Mouse (Mus musculus): ENCODE measurements at regions not wholly inside any gene's neighbourhood (a gene's known extent, or its start where the extent isn't known, plus 50 kb on each side); places are given as distances from the start of the nearest gene placed in this dataset.
"Not testable (repeated sequence)": the region's sequence is repeated elsewhere in the genome, so short reads cannot be mapped to it uniquely, and the experiment has no call there.

DNA sequence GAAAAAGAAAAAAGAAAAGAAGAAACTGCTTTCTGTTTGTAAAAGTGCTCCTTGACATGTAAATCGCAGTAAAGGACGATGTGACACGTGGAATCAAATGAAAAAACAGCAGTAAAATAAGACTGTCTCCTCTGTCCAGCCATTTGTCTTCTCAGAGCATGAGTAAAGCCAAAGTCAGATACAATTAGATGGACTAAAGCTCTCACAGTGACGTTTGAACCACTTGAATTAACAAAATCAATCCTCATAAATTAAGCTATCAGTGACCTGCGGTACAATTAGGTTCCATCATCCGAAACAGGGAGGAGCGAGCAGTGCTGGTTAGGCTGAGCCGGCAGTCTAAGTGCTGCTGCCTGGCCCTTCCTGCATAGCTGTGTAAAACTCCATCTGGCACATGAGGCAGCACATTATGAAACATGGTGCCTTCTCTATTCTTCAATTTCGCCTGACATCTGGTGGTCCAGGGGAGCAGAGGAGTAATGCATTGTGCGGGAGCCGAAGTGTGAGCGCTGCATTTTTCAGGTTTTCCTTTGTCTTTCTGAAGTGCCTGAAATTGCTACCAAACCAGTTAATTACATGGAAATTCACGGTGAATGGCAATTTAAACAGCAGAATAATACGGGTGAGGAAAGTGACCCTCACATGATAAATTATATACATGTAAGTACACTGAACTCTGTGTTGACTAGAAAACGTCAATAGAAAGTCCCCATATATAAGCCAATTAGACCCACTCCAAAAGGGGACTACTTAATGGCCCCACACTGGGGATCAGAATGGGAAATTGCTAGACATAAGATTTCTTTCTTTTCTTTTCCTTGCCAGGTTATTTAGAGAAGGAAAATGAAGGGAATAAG is 118.1 kb downstream of the Mmrn1 start:
- Histone ChIP-seq H3K27me3 (ENCODE audit: control insufficient read depth, insufficient read depth, low read length, poor library complexity, severe bottlenecking) (no peaks in the 10 kb centered on the region; the same call in 1 of the 2 replicates), H3K36me3 (ENCODE audit: control insufficient read depth, insufficient read depth, low read length, poor library complexity, severe bottlenecking) (no peaks in the 10 kb centered on the region)
- DNase-seq (ENCODE audit: low read depth, low spot score) = no peak

DNA sequence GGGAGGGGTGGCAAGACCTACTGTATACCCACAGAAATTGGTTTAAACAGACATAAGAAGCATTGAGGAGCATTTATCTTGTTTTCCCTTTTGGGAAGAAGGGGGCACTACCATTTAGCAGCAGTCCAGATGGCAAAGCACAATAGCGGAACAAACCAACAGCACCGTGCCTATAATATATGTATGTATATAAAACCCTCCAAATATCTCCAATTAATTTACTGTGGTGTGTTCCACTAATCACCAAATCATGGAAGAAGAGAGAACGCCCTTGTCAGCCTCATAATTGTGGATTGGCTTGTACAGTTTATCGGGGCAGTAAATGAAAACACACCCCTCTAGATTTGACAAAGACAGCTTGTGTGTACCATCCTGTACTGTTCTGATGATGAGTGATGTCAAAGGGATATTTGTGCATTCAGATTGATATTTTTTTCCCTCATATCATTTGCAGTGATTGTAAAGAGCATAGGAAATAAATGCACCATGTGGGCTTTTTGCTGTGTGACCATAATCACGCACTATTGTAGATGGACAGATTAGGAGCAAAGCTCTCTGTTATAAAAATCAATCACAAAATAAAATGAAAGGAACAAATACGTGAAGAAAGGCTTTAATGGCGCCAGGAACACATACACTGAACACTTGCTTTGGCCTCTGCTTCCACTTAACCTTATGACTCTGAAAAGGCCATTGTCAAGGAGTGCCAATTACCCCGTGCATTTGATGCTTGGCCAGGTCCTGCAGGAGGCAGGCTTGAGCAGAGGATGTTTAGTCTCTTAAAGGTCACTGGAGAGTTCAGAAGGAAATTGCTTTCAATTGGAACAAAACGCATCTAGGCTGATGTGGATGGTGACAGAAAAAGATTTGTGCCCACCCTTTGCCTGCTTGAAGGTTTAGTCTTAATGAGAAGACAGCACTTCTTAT is 119.0 kb downstream of the Mmrn1 start:
- H3K36me3 ChIP-seq (ENCODE audit: control insufficient read depth, insufficient read depth, low read length, poor library complexity, severe bottlenecking) = no peaks in the 10 kb centered on the region
- DNase-seq (ENCODE audit: low read depth, low spot score) = no peak
- no peaks in the 10 kb centered on the region; the same call in 1 of the 2 replicates for H3K27me3 ChIP-seq (ENCODE audit: control insufficient read depth, insufficient read depth, low read length, poor library complexity, severe bottlenecking)

DNA sequence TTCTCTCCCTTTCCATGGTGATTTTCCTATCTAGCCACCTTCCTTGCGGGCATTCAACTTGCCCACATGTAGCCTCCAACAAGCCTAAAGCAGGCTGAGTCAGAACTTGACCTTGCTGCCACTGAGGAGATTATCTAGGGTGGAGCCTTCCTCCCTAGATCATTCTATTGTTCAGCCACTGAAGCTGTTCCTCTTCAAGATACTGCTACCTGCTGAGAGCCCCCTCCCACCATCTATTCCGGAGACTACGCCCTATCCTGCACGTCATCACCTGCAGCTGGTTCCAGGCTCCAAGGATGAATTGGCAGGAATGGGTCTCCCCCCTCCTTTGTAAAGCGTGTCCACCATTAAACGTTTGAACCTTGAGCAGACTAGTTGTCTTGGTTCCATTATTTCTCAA is 122.9 kb downstream of the Mmrn1 start:
- DNase-seq (ENCODE audit: low read depth, low spot score); H3K27me3 ChIP-seq (ENCODE audit: control insufficient read depth, insufficient read depth, low read length, poor library complexity, severe bottlenecking); H3K36me3 ChIP-seq (ENCODE audit: control insufficient read depth, insufficient read depth, low read length, poor library complexity, severe bottlenecking): not testable (repeated sequence)

DNA sequence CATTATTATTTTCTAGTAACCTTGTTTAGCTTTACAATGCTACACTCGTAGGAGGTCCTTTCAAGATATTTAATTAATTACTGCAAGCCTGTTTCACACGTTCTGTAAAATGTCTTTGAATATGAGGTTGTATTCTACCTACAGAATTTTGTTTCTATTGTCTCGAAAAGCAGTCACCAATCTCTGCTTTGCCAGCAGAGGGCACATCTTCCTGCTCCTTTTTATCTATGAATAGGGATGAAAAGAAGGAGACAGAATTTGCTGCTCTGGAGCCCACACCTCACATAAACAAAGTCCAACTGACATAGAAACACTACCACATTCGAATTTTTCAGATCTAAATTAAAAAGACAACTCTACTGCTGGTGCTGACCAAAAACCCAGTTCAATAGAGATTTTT is 117.0 kb upstream of the Ccser1 start:
- DNase-seq (ENCODE audit: low read depth, low spot score) = peak; percentile 52

DNA sequence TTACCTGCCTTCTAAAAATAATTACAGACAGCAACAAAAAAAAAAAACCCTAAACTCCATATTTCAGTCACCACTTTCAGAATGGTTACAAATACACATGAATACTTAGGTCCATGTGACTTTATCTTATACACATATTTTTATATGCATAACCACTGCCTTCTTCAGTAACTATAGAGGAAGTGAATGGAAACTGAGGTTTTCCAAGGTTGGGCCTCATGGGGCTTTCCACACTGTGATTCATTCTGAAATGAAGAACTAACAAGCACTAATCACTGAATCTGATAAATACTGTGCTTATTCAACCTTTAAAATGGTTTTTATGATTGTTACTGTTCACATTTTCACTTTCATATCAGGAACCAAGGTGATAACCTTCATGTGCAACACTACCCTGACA is 114.4 kb upstream of the Ccser1 start:
- peak; percentile 76 for DNase-seq (ENCODE audit: low read depth, low spot score)
- Histone ChIP-seq H3K27me3 (ENCODE audit: control insufficient read depth, insufficient read depth, low read length, poor library complexity, severe bottlenecking) (no peaks in the 10 kb centered on the region), H3K36me3 (ENCODE audit: control insufficient read depth, insufficient read depth, low read length, poor library complexity, severe bottlenecking) (no peaks in the 10 kb centered on the region)

More for the DNA sequence above, 117.0 kb upstream of the Ccser1 start:
- no peaks in the 10 kb centered on the region for H3K36me3 ChIP-seq (ENCODE audit: control insufficient read depth, insufficient read depth, low read length, poor library complexity, severe bottlenecking)
- no peaks in the 10 kb centered on the region for H3K27me3 ChIP-seq (ENCODE audit: control insufficient read depth, insufficient read depth, low read length, poor library complexity, severe bottlenecking)

DNA sequence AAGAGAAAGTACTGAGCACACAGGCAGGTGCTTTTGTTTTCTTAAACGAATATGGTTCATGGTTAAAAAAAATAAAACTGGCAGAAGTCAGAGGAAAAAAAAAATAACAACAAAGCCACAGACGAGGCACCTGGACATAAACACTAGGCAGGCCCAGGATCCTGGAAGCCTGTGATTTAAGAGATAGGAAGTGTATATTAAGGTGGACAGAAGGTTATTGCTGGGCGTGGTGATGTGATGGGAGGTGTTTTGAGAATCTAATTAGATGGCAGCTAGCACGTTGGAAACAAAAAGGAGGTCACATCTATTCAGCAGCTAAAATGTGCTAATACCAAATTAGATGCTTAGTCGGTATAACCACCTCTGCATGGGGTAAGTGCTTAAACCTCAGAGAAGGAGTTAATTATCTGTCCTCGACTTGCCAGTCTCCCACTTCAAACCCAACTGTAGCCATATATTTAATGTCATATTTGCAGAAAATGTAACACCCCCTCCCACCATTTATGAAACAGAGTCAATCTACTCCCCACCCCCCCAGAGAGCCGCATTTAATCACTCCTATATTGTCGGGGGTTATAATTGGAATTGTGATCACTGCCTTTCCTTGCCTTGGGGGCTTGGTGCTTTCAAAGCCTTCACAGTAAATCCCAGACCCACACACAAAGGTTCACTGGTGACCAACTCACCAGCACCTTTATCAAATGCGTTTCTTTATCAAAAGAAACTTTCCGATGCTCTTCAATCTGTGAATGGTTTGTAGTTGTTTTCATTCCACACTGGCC is 113.4 kb upstream of the Ccser1 start:
- no peak for DNase-seq (ENCODE audit: low read depth, low spot score)
- H3K36me3 ChIP-seq (ENCODE audit: control insufficient read depth, insufficient read depth, low read length, poor library complexity, severe bottlenecking) = no peaks in the 10 kb centered on the region
- no peaks in the 10 kb centered on the region for H3K27me3 ChIP-seq (ENCODE audit: control insufficient read depth, insufficient read depth, low read length, poor library complexity, severe bottlenecking)

DNA sequence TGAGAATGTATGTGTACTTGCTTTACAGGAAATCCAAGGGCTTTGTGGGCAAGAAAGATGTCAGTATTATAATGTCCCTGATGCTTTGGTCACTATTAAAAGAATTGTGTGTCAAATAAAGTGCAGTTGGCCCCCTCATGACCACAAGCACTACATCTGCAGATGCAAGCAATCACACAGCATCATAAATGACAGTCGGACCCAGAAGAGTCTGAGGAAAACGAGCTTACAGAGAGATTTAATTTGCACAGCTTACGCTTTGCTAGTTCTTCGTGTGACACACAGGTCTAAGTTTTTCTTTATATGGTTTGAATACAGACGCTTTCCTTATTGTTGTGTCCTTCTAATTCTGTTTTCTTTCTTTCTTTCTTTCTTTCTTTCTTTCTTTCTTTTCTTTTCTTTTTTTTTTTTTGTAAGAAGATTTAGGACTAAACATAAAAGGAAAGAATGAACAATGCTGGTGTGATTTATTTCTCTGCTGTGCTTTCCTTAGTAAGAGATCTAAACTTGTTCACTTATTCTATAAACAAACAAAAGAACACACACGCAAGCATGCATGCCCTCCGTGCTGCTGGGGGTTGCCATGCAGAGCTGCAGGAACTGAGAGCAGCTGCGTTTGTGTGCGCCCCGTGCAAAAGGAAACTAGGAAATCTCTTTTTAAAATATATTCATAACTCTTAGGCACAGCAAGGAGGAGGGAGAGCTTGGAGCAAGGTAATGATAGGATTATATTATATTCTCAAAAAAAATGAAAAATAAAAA is 112.6 kb upstream of the Ccser1 start:
- DNase-seq (ENCODE audit: low read depth, low spot score) = peak; percentile 32
- Histone ChIP-seq H3K36me3 (ENCODE audit: control insufficient read depth, insufficient read depth, low read length, poor library complexity, severe bottlenecking) (no peaks in the 10 kb centered on the region), H3K27me3 (ENCODE audit: control insufficient read depth, insufficient read depth, low read length, poor library complexity, severe bottlenecking) (no peaks in the 10 kb centered on the region)

DNA sequence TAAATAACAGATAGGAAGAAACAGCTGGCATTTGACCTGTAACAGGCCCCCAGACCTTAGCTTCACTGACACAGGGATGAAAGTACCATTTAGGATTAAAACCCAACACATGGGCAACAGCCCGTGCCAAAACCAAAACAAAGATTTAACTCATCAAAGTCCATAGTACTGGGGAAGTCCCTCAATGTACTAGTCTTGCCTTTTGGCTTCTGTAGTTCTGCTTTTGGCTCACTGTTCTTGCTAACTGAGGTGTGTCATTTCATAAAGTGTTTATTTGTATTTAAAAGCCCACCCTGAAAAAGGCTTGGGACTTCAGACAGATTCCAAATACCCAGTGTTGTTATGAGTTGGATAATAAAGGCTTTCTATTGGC is 112.0 kb upstream of the Ccser1 start:
- Histone ChIP-seq H3K27me3 (ENCODE audit: control insufficient read depth, insufficient read depth, low read length, poor library complexity, severe bottlenecking) (no peaks in the 10 kb centered on the region), H3K36me3 (ENCODE audit: control insufficient read depth, insufficient read depth, low read length, poor library complexity, severe bottlenecking) (no peaks in the 10 kb centered on the region)
- DNase-seq (ENCODE audit: low read depth, low spot score) = peak; percentile 65

DNA sequence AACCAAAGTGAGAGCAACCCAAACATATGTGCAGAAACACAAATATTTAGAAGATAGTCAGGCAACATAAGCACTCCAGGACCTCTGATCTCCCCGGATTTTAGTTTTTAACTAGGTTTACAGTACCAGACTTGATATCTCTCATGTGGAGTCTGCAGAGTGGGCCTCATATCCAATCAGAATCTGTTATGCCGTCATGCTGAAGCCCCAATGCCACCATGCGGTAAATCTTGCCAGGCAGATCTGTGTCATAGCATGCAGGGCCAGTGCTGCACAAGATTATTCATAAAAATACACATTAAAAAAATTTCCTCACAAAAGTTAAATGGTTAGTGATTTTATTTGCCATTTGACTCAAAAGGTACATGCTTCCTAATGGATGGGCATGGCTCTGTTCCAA is 106.9 kb upstream of the Ccser1 start:
- Histone ChIP-seq H3K36me3 (ENCODE audit: control insufficient read depth, insufficient read depth, low read length, poor library complexity, severe bottlenecking) (no peaks in the 10 kb centered on the region), H3K27me3 (ENCODE audit: control insufficient read depth, insufficient read depth, low read length, poor library complexity, severe bottlenecking) (no peaks in the 10 kb centered on the region)
- no peak for DNase-seq (ENCODE audit: low read depth, low spot score)

DNA sequence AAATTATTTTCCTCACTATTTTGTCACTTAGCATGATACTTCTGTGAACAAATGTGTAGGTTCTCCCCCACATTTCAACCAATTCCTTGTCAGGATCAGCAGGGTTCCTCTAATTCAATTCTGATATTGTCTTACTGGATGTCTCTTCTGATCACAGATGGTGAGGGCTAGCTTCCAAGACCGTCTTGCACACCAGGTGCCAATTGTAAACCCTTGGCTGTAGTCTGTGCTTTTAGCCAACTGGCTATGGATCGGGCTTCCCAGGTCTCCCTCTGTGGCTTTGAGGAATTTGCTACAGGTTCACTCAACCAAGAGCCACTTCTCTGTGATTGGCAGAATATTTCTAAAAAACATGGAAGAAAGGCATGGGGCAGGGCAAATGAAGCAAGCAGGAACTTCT is 106.3 kb upstream of the Ccser1 start:
- Histone ChIP-seq H3K36me3 (ENCODE audit: control insufficient read depth, insufficient read depth, low read length, poor library complexity, severe bottlenecking) (no peaks in the 10 kb centered on the region), H3K27me3 (ENCODE audit: control insufficient read depth, insufficient read depth, low read length, poor library complexity, severe bottlenecking) (no peaks in the 10 kb centered on the region)
- DNase-seq (ENCODE audit: low read depth, low spot score) = no peak

DNA sequence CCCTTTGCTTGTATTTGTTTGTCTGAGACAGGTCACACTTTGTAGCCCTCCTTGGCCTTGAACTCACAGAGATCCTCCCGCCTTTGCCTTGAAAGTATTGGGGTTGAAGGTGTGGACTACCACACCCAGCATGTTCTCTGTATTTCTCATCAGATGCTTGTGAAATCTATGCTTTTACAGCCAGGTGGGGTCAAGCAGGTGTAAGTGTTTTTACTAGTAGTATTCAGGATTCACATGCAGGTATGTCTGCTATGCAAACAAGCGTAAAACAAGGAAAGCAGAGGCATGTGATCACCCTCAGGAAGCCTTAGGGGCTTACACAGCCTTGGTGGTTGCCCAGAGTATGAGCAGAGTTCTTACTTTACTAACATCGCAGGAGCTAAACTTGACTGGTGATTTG is 105.4 kb upstream of the Ccser1 start:
- Histone ChIP-seq H3K27me3 (ENCODE audit: control insufficient read depth, insufficient read depth, low read length, poor library complexity, severe bottlenecking) (no peaks in the 10 kb centered on the region), H3K36me3 (ENCODE audit: control insufficient read depth, insufficient read depth, low read length, poor library complexity, severe bottlenecking) (no peaks in the 10 kb centered on the region)
- DNase-seq (ENCODE audit: low read depth, low spot score) = no peak

DNA sequence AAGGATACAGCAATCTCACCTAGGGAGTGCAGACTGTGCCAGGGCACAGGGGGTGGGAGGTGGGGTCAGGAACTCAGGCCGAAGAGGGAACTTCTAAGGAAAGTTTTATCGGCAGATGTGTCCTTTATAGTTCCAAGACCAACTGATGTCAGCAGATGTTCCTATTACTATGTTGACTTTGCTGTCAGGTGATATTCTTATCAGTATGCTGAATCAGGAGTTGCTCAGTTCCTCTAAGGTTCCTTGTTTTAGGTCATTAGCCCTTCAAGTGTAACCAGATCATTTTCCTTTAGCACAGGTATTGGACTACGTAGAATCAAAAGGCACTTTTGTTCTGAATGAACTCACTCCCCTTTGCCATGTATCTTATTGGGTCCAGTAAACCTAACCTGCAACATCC is 101.6 kb upstream of the Ccser1 start:
- no peak for DNase-seq (ENCODE audit: low read depth, low spot score)
- Histone ChIP-seq H3K27me3 (ENCODE audit: control insufficient read depth, insufficient read depth, low read length, poor library complexity, severe bottlenecking) (no peaks in the 10 kb centered on the region), H3K36me3 (ENCODE audit: control insufficient read depth, insufficient read depth, low read length, poor library complexity, severe bottlenecking) (no peaks in the 10 kb centered on the region)

DNA sequence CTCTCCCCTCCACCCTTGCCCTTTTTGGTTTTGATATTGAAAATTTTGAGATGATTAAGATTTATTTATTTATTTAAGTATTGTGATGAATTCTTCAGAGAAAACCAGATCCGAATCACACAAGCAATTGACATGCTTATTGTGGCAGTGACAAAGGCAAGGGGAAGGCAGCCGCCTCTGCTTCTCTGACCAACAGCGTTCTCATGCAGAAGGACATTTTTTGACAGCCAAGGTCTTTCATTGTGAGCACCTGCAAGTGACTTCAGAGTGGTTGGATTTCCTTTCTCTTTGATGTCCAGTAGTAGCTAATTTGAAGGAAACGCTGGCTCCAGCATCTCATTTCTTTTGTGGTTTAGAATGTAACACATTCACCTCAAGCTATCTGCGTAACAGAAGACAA is 99.5 kb upstream of the Ccser1 start:
- no peaks in the 10 kb centered on the region for H3K27me3 ChIP-seq (ENCODE audit: control insufficient read depth, insufficient read depth, low read length, poor library complexity, severe bottlenecking)
- DNase-seq (ENCODE audit: low read depth, low spot score) = no peak
- H3K36me3 ChIP-seq (ENCODE audit: control insufficient read depth, insufficient read depth, low read length, poor library complexity, severe bottlenecking) = no peaks in the 10 kb centered on the region

DNA sequence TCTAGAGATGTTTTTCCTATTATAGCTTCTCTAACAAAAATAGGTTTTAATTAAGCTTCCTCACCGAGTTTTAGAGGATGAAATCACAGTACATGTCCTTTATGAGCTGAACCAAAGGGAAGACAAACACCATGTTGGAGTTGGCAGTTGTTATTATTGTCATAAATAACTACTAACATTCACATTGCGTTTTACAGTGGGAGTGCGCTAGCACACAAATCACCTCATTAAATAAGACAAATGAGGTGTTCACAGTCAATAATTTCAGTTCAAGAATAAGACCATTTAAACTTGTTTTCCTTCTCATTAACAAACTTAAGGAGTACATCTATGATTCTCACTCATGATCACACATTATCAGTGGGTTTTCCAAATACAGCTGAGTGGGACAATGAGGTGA is 96.8 kb upstream of the Ccser1 start:
- DNase-seq (ENCODE audit: low read depth, low spot score) = no peak
- Histone ChIP-seq H3K27me3 (ENCODE audit: control insufficient read depth, insufficient read depth, low read length, poor library complexity, severe bottlenecking) (no peaks in the 10 kb centered on the region), H3K36me3 (ENCODE audit: control insufficient read depth, insufficient read depth, low read length, poor library complexity, severe bottlenecking) (no peaks in the 10 kb centered on the region)

Data from splenic B cell, adult 2 months (primary cell).